Mouse (Mus musculus) forebrain, embryonic 14.5 days (tissue): ENCODE results near the gene Psme2. TPM values are rescaled to one million over a fixed set of nuclear protein-coding genes. Genes with fewer than 3 reads are reported as not detected.

Experiments
- ATAC-seq: fragments of 200-750 bp; cut with Nextera tagmentation; 2 replicates; pipeline ENCODE4 v1.8.0; 2017; ENCODE audit warnings: mild to moderate bottlenecking, moderate library complexity
- DNase-seq: peaks from one replicate; pipeline ENCODE4 v3.0.0-alpha.2; 2015; ENCODE audit warnings: low spot score
- H3K27ac ChIP-seq: fragments of 300-500 bp; sonication (generic); 2 replicates; pipeline ENCODE4 v1.5.1; 2014; ENCODE audit warnings: low read depth, mild to moderate bottlenecking, control low read depth, low read length, moderate library complexity
- H3K27me3 ChIP-seq: fragments of 300-500 bp; sonication (generic); replicated peaks from 2 replicates; pipeline ENCODE4 v1.6.1; 2014; ENCODE audit warnings: low read length, control low read depth, mixed read lengths; ENCODE audit not compliant: control insufficient read depth, insufficient read depth
- H3K36me3 ChIP-seq: fragments of 300-500 bp; sonication (generic); 2 replicates; pipeline ENCODE4 v1.6.1; 2014; ENCODE audit warnings: low read length, control low read depth; ENCODE audit not compliant: control insufficient read depth, insufficient read depth
- H3K4me1 ChIP-seq: fragments of 300-500 bp; sonication (generic); 2 replicates; pipeline ENCODE4 v1.6.1; 2014; ENCODE audit warnings: antibody characterized with exemption, low read length, control low read depth; ENCODE audit not compliant: control insufficient read depth, insufficient read depth
- H3K4me2 ChIP-seq: fragments of 300-500 bp; sonication (generic); 2 replicates; pipeline ENCODE4 v1.6.1; 2014; ENCODE audit warnings: mild to moderate bottlenecking, control low read depth, low read length
- H3K4me3 ChIP-seq: fragments of 300-500 bp; sonication (generic); 2 replicates; pipeline ENCODE4 v1.5.1; 2014; ENCODE audit warnings: low read depth, low read length, control low read depth
- H3K9ac ChIP-seq: fragments of 300-500 bp; sonication (generic); 2 replicates; pipeline ENCODE4 v1.6.1; 2014; ENCODE audit warnings: mild to moderate bottlenecking, low read length, control low read depth, moderate library complexity
- H3K9me3 ChIP-seq: fragments of 300-500 bp; sonication (generic); replicated peaks from 2 replicates; pipeline ENCODE4 v1.6.1; 2016; ENCODE audit warnings: low read length, control low read depth, mixed read lengths; ENCODE audit not compliant: control insufficient read depth
- WGBS: fragments of 180-500 bp; shearing (Covaris S2); extraction: QIAGEN DNeasy Blood & Tissue Kit; methylation state at CpG from one replicate; pipeline ENCODE4 v1.1.7; 2014; 5-methylcytosine and 5-hydroxymethylcytosine counted together
- polyA plus RNA-seq: library from polyadenylated mRNA; unstranded; fragments of >200 nt; fragmentation: Nextera tagmentation; extraction: Ambion mirVana; gene quantifications from 2 replicates; pipeline ENCODE4 v1.2.1, GENCODE M21; 2014

Gene Psme2
- polyA plus RNA-seq, 1 experiment from 2014 or later, result 206 TPM

DNA sequence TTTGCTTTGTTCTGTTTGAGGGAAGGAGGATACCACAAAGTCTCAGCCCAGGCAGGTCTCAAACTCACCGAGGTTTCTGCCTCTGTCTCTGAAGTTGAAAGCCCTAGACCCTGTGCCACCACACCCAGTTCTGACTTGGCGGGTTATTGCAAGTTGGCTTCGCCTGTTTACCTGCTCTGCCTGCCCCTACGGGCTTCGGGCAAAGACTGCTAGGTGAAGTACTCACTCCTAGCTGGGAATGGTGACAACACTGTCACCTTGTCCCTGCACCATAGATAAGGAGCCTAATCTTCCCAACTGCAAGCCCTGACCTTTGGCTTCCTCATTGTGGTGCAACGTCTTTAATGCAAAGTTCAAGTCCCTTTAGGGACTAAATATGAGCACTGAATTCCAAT, 5.3 kb downstream of the Psme2 start:
- Histone ChIP-seq H3K4me3 (peak overlapping the region; percentile 39; the same call in 1 of the 2 replicates), H3K27me3 (no peaks in the 10 kb centered on the region), H3K9me3 (no peaks in the 10 kb centered on the region), H3K36me3 (peaks cover 11% of the 10 kb centered on the region; the same call in 1 of the 2 replicates), H3K9ac (0 out of 2 replicates have a peak overlapping the region, but pooled peaks have one; percentile 67), H3K4me1 (peaks cover 7% of the 10 kb centered on the region; the same call in 1 of the 2 replicates), H3K27ac (no peak overlapping the region), H3K4me2 (peak overlapping the region; percentile 67; the same call in 1 of the 2 replicates)
- WGBS, result 64% methylated on average over 6 of the region's 6 CpGs
- DNase-seq (no peak), ATAC-seq (no peak)

DNA sequence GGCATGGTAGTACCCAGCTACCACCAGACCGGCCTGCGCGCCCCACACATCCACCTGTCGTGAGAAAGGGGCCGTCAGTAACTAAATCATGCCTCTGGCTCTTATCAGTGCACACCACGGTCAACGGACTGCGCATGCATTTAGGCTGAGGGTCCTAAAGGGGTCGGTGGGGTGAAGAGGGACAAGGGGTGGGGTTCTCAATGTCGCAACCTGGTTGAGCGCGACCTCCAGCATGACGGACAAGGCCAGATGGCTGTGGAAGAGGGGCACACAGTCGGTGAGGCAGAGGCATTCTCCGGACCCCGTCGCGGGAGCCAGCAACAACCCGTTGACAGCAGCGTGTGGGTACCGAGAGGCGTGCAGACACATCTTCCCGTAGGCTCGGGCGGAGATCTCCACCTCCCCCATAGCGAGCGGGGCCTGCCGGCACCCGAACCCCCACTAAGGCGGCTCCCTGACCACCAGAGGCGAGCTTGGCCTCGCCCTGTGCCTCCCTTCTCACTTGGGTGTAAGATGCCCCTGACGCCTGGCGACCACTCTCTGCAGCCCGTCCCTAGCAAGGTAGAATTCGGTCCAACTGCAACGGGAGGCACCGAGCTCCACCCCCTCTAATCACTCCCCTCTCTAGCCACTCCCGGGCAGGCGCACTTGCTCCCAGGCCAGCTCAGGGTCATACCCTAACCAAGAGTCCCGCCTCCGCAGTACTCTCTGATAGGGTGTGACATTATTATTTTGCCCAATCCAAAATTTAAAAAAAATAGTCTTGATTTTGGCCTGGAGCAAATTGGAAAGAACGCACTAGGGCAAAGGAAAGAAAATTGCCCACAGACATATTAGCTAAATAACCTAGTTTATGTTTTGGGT, 6.0 kb downstream of the Psme2 start, which contains the start of gene Emc9:
Gene Emc9, minus strand, starts transcription at position 601 of the 864 bp plus-strand sequence.
- H3K27ac ChIP-seq, result no peak within 1 kb of the TSS
- no peaks in the 10 kb centered on the region for H3K9me3 ChIP-seq
- DNase-seq, result peak; percentile 25
- H3K9ac ChIP-seq, result peak within 1 kb of the TSS; percentile 67
- WGBS, result 2% methylated on average over 43 of the region's 43 CpGs
- H3K4me2 ChIP-seq, result peak within 1 kb of the TSS; percentile 67
- peak within 1 kb of the TSS; percentile 39 for H3K4me3 ChIP-seq
- H3K36me3 ChIP-seq, result peaks cover 15% of the 10 kb centered on the region
- peaks cover 2% of the 10 kb centered on the region; the same call in 1 of the 2 replicates for H3K4me1 ChIP-seq
- peak; percentile 56 for ATAC-seq
- no peaks in the 10 kb centered on the region for H3K27me3 ChIP-seq

DNA sequence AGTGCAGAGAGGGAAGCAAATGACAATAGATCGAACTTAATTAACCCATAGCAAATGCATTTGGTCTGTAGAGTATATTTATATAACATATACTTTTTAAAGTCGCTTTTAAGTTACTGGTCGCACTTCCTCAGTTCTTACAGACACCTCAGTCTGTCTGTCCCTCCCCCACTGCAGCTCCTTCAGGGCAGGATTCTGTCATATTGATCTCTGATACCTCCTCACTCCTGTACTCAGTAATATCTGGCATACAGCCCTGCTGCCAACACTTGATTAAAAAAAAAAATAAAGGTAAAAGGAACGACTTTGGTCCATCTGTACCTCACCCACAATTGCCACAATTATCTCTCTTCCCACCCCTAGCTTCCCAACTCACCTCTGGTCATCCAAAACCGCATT, 6.6 kb downstream of the Psme2 start:
- no peaks in the 10 kb centered on the region for H3K27me3 ChIP-seq
- peak overlapping the region; percentile 67 for H3K9ac ChIP-seq
- WGBS, result 32% methylated on average over 5 of the region's 5 CpGs
- no peak for DNase-seq
- H3K36me3 ChIP-seq, result peaks cover 15% of the 10 kb centered on the region
- no peak for ATAC-seq
- peak overlapping the region; percentile 39 for H3K4me3 ChIP-seq
- H3K27ac ChIP-seq, result no peak overlapping the region
- no peaks in the 10 kb centered on the region for H3K4me1 ChIP-seq
- H3K9me3 ChIP-seq, result no peaks in the 10 kb centered on the region
- H3K4me2 ChIP-seq, result peak overlapping the region; percentile 67

GRCm38 (mm10) chr14:55581981-55582681, 8.8 kb downstream of the Psme2 start:
- DNase-seq (no peak), ATAC-seq (no peak)
- no peaks in the 10 kb centered on the region for H3K9me3 ChIP-seq
- H3K4me1 ChIP-seq, result peaks cover 6% of the 10 kb centered on the region; the same call in 1 of the 2 replicates
- WGBS, result 73% methylated on average over 9 of the region's 9 CpGs
- no peak overlapping the region for H3K4me3 ChIP-seq
- H3K27ac ChIP-seq, result no peak overlapping the region
- peaks cover 9% of the 10 kb centered on the region for H3K36me3 ChIP-seq
- H3K4me2 ChIP-seq, result no peak overlapping the region
- H3K9ac ChIP-seq, result no peak overlapping the region
- no peaks in the 10 kb centered on the region for H3K27me3 ChIP-seq

DNA sequence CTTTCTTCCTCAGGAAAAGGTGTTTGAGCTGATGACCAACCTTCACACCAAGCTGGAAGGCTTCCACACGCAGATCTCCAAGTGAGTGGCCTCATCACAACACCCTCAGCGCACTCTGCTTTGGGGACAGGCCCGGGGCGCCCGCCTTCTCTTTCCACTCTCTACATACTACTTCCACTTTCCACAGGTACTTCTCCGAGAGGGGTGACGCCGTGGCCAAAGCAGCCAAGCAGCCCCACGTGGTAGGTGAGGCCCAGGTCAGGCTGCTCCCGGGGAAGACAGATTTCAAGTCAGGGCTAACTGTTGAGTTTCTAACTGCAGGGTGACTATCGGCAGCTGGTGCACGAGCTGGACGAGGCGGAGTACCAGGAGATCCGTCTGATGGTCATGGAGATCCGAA, 10.2 kb downstream of the Psme2 start:
- DNase-seq (no peak), ATAC-seq (no peak)
- Histone ChIP-seq H3K9me3 (no peaks in the 10 kb centered on the region), H3K4me2 (no peak overlapping the region), H3K27ac (no peak overlapping the region), H3K36me3 (peaks cover 9% of the 10 kb centered on the region), H3K4me1 (peaks cover 6% of the 10 kb centered on the region; the same call in 1 of the 2 replicates), H3K4me3 (no peak overlapping the region), H3K27me3 (no peaks in the 10 kb centered on the region), H3K9ac (no peak overlapping the region)
- WGBS, result 93% methylated on average over 16 of the region's 16 CpGs

- no peaks in the 10 kb centered on the region for H3K9me3 ChIP-seq
- H3K9ac ChIP-seq, result no peak overlapping the region
- H3K36me3 ChIP-seq, result peaks cover 9% of the 10 kb centered on the region
- no peaks in the 10 kb centered on the region for H3K27me3 ChIP-seq
- H3K4me2 ChIP-seq, result no peak overlapping the region
- no peak overlapping the region for H3K27ac ChIP-seq
- ATAC-seq (no peak), DNase-seq (no peak)
- H3K4me3 ChIP-seq, result no peak overlapping the region
- WGBS, result 88% methylated on average over 23 of the region's 23 CpGs
- H3K4me1 ChIP-seq, result peaks cover 6% of the 10 kb centered on the region; the same call in 1 of the 2 replicates
Observed at GRCm38 (mm10) chr14:55579511-55580496, 11.1 kb downstream of the Psme2 start.

GRCm38 (mm10) chr14:55578668-55579269, 12.1 kb downstream of the Psme2 start:
- WGBS, result 29% methylated on average over 6 of the region's 6 CpGs
- Histone ChIP-seq H3K4me3 (peak overlapping the region; percentile 65), H3K27me3 (no peaks in the 10 kb centered on the region), H3K4me2 (peak overlapping the region; percentile 89), H3K27ac (peak overlapping the region; percentile 88), H3K9ac (peak overlapping the region; percentile 94), H3K36me3 (peaks cover 9% of the 10 kb centered on the region), H3K9me3 (no peaks in the 10 kb centered on the region), H3K4me1 (peaks cover 6% of the 10 kb centered on the region; the same call in 1 of the 2 replicates)
- DNase-seq, result peak; percentile 55
- ATAC-seq, result no peak
